Mouse (Mus musculus) small intestine, adult 2 months (tissue): ENCODE measurements at regions not wholly inside any gene's neighbourhood (a gene's known extent, or its start where the extent isn't known, plus 50 kb on each side); places are given as distances from the start of the nearest gene placed in this dataset.

Experiments
- CTCF ChIP-seq: fragments of 200-500 bp; IDR thresholded peaks from 2 replicates; pipeline ENCODE4 v1.5.1; 2012; ENCODE audit warnings: low read depth, mild to moderate bottlenecking, control low read depth, inconsistent platforms, low read length, moderate library complexity, mixed read lengths; ENCODE audit not compliant: insufficient replicate concordance, insufficient read length; ENCODE audit errors: extremely low read depth
- POLR2A ChIP-seq: fragments of 200-500 bp; IDR thresholded peaks from 2 replicates; pipeline ENCODE4 v1.6.1; 2012; ENCODE audit warnings: low read depth, mild to moderate bottlenecking, control low read depth, inconsistent platforms, low read length, moderate library complexity

DNA sequence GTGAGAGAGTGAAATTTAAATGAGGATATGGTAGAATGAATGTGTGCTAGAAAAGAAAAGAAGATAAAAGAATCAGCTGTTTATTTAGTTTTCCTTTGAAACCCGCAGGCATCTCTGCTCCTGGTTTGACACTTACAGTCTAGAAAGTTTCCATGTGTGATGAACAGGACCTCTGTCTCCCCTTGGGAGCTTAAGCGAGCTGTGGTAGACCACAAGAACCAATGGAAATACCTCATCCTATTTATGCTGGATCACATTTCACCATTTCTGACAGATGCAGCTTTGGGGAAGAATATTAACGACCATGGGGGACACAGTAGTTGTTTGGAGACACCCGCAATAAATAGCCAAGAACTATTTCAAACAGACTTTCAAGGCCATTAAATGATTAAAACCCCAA lies 71.2 kb upstream of the Cav2 start:
- no peak for TF ChIP-seq POLR2A
- no peak for TF ChIP-seq CTCF
